Comparison of ENCODE assay signal across 12 mouse cellular contexts in genomic region chr4:129881661-129882060, GRCm38 (mm10). TPM values are rescaled to one million over a fixed set of nuclear protein-coding genes. Genes with fewer than 3 reads are reported as not detected.
DNase-seq lines count a peak whose midpoint lies in the region; ATAC-seq lines count a peak whose summit lies in the region.
"Had no signal": no experiment of that assay in that cellular context is flagged by ENCODE, and none has a peak within 500 bp of the region (broad histone marks: within the 10 kb centered on the region; RNA-seq: fewer than 3 reads in every experiment).

No protein-coding gene starts in this region.

- no peak overlapping the region for H3K4me3 ChIP-seq in heart, embryonic 11.5 days (ENCODE audit: low read depth, low read length)
- H3K4me3 ChIP-seq in lung, embryonic 15.5 days = no peak overlapping the region
- H3K4me3 ChIP-seq in embryonic facial prominence, embryonic 12.5 days = no peak overlapping the region
- H3K4me3 ChIP-seq in macrophage (ENCODE audit: inconsistent target) = no peak overlapping the region

- 0 out of 2 replicates have a peak overlapping the region, but pooled peaks have one; percentile 1 for H3K9ac ChIP-seq in heart, embryonic 11.5 days (ENCODE audit: low read depth, low read length)
- H3K9ac ChIP-seq in lung, embryonic 15.5 days = no peak overlapping the region
- H3K9ac ChIP-seq in embryonic facial prominence, embryonic 12.5 days = no peak overlapping the region
- H3K9ac ChIP-seq: hindbrain, embryonic 14.5 days had no signal

- intact Hi-C loops in heart, postnatal 25 days (cut with DNase I) = loop anchor here (5.0 kb wide), 1 partner anchor 46 kb away; the partner anchor contains the start of gene Spocd1

- peaks cover 19% of the 10 kb centered on the region for H3K4me1 ChIP-seq in heart, embryonic 11.5 days (ENCODE audit: control insufficient read depth, insufficient read depth, low read length)
- H3K4me1 ChIP-seq in lung, embryonic 15.5 days = peaks cover 36% of the 10 kb centered on the region
- peaks cover 40% of the 10 kb centered on the region for H3K4me1 ChIP-seq in embryonic facial prominence, embryonic 12.5 days

- 8% methylated on average over 3 of the region's 3 CpGs for WGBS in heart, embryonic 11.5 days (ENCODE audit: insufficient replicate concordance)
- WGBS in lung, embryonic 15.5 days = 19% methylated on average over 3 of the region's 3 CpGs
- WGBS in embryonic facial prominence, embryonic 12.5 days = 14% methylated on average over 3 of the region's 3 CpGs
- 15% methylated on average over 3 of the region's 3 CpGs for whole genome bisulfite sequencing in macrophage (ENCODE audit: missing documents)

- DNase-seq in heart, postnatal 25 days (ENCODE audit: low spot score) = no peak
- no peak for DNase-seq in lung, postnatal 4 days
- DNase-seq in adipocyte (ENCODE audit: low spot score) = no peak
- DNase-seq in cerebellum, adult 9-11 months = no peak
- DNase-seq: right cerebral cortex, adult 18-20 months had no signal

- ATAC-seq in heart, embryonic 11.5 days (replicated peaks; ENCODE audit: insufficient number of reproducible peaks, low FRiP score, low TSS enrichment) = no peak
- ATAC-seq in lung, embryonic 15.5 days (ENCODE audit: borderline replicate concordance, extremely low read depth, low FRiP score, low TSS enrichment) = no peak
- ATAC-seq in embryonic facial prominence, embryonic 12.5 days (ENCODE audit: insufficient number of reproducible peaks, insufficient read depth, low FRiP score, low TSS enrichment) = no peak

- H3K27me3 ChIP-seq in heart, embryonic 11.5 days (ENCODE audit: control insufficient read depth, insufficient read depth, low read length) = no peaks in the 10 kb centered on the region
- H3K27me3 ChIP-seq in lung, embryonic 15.5 days = no peaks in the 10 kb centered on the region
- no peaks in the 10 kb centered on the region for H3K27me3 ChIP-seq in embryonic facial prominence, embryonic 12.5 days

- peak overlapping the region; percentile 50; the same call in 1 of the 2 replicates for H3K27ac ChIP-seq in heart, embryonic 11.5 days (ENCODE audit: low read depth, low read length)
- H3K27ac ChIP-seq in lung, embryonic 15.5 days = peak overlapping the region; percentile 76
- 0 out of 2 replicates have a peak overlapping the region, but pooled peaks have one; percentile 17 for H3K27ac ChIP-seq in embryonic facial prominence, embryonic 12.5 days
- H3K27ac ChIP-seq in macrophage = peak overlapping the region; percentile 88
- H3K27ac ChIP-seq: hindbrain, embryonic 14.5 days had no signal

- no peaks in the 10 kb centered on the region for H3K79me2 ChIP-seq in macrophage (ENCODE audit: inconsistent target)

- H3K9me3 ChIP-seq in heart, embryonic 11.5 days (replicated peaks; ENCODE audit: control insufficient read depth, low read length) = no peaks in the 10 kb centered on the region
- H3K9me3 ChIP-seq in lung, embryonic 15.5 days = no peaks in the 10 kb centered on the region
- H3K9me3 ChIP-seq in embryonic facial prominence, embryonic 12.5 days = no peaks in the 10 kb centered on the region

- H3K4me2 ChIP-seq in heart, embryonic 11.5 days = no peak overlapping the region
- no peak overlapping the region for H3K4me2 ChIP-seq in lung, embryonic 15.5 days
- H3K4me2 ChIP-seq in embryonic facial prominence, embryonic 12.5 days (replicated peaks) = no peak overlapping the region

- no peaks in the 10 kb centered on the region for H3K36me3 ChIP-seq in heart, embryonic 11.5 days (ENCODE audit: control insufficient read depth, insufficient read depth, low read length)
- H3K36me3 ChIP-seq in lung, embryonic 15.5 days = no peaks in the 10 kb centered on the region
- H3K36me3 ChIP-seq in embryonic facial prominence, embryonic 12.5 days = no peaks in the 10 kb centered on the region
- no peaks in the 10 kb centered on the region for H3K36me3 ChIP-seq in macrophage (ENCODE audit: inconsistent target)

RNA-seq across cellular contexts. Expression of gene Spocd1, which starts 47.4 kb away (rescaled TPM):
- polyA plus RNA-seq in heart, embryonic 11.5 days (2014; fragmentation: Nextera tagmentation; extraction: Ambion mirVana) = 0.34 and 0.38 TPM in 2 replicates
- under 1 TPM in 1 of 2 experiments, not detected in 1; 0.08 TPM for total RNA-seq in heart, postnatal 25 days (2021)
- 0.08 and 0.09 TPM in 2 replicates for polyA plus RNA-seq in lung, embryonic 15.5 days (2015; fragmentation: Nextera tagmentation; extraction: Ambion mirVana)
- 0.06 TPM in 1 of 2 replicates, not detected in the other for polyA plus RNA-seq in embryonic facial prominence, embryonic 12.5 days (2016; fragmentation: Nextera tagmentation; extraction: Ambion mirVana)
- not detected for total RNA-seq in macrophage (2018; cell fraction: chromatin; rRNA removed)
- total RNA-seq in macrophage (2018; cell fraction: cytosol; rRNA removed) = not detected
- not detected for total RNA-seq in macrophage (2018; cell fraction: nucleus; rRNA removed)
- polyA plus RNA-seq in macrophage (2018) = not detected in 3 replicates
- polyA plus RNA-seq: CD4-positive, CD25-positive, alpha-beta regulatory T cell, adult 4 months; hindbrain, embryonic 14.5 days; kidney, postnatal 0 days had no signal

Comparison
In these comparisons a context has a peak if more than half of its experiments do, and no peak if none do; other contexts are left out.
1. H3K27ac ChIP-seq: peak in every context shown above with its lines; median percentile 88 in macrophage; 76 in lung, embryonic 15.5 days; 50 in heart, embryonic 11.5 days; 17 in embryonic facial prominence, embryonic 12.5 days.